Mouse (Mus musculus) embryonic facial prominence, embryonic 13.5 days (tissue): Measurements from ENCODE around the gene Fgfr2. TPM values are rescaled to one million over a fixed set of nuclear protein-coding genes. Genes with fewer than 3 reads are reported as not detected.
A peak's percentile ranks its signal among the peaks of the same experiment; 100 is the strongest.

Source experiments
- ATAC-seq: fragments of 200-750 bp; cut with Nextera tagmentation; 2 replicates; pipeline ENCODE4 v1.8.0; 2017; ENCODE audit warnings: low read depth; ENCODE audit not compliant: insufficient number of reproducible peaks, insufficient read depth, low FRiP score, low TSS enrichment
- H3K27ac ChIP-seq: fragments of 300-500 bp; sonication (generic); 2 replicates; pipeline ENCODE4 v1.5.1; 2015; ENCODE audit warnings: moderate library complexity, mild to moderate bottlenecking, inconsistent platforms
- H3K27me3 ChIP-seq: fragments of 300-500 bp; sonication (generic); 2 replicates; pipeline ENCODE4 v1.6.1; 2015; ENCODE audit warnings: mild to moderate bottlenecking, inconsistent platforms
- H3K36me3 ChIP-seq: fragments of 300-500 bp; sonication (generic); 2 replicates; pipeline ENCODE4 v1.6.1; 2015; ENCODE audit warnings: mild to moderate bottlenecking, inconsistent platforms
- H3K4me1 ChIP-seq: fragments of 300-500 bp; sonication (generic); 2 replicates; pipeline ENCODE4 v1.6.1; 2015; ENCODE audit warnings: inconsistent platforms
- H3K4me2 ChIP-seq: fragments of 300-500 bp; sonication (generic); 2 replicates; pipeline ENCODE4 v1.6.1; 2015; ENCODE audit warnings: moderate library complexity, mild to moderate bottlenecking, inconsistent platforms
- H3K4me3 ChIP-seq: fragments of 300-500 bp; sonication (generic); 2 replicates; pipeline ENCODE4 v1.5.1; 2015; ENCODE audit warnings: mild to moderate bottlenecking, inconsistent platforms
- H3K9ac ChIP-seq: fragments of 300-500 bp; sonication (generic); 2 replicates; pipeline ENCODE4 v1.6.1; 2015; ENCODE audit warnings: mild to moderate bottlenecking, inconsistent platforms
- H3K9me3 ChIP-seq: fragments of 300-500 bp; sonication (generic); 2 replicates; pipeline ENCODE4 v1.6.1; 2016; ENCODE audit warnings: inconsistent platforms
- WGBS: fragments of 180-500 bp; shearing (Covaris S2); methylation state at CpG from one replicate; pipeline ENCODE4 v1.1.7; 2015; ENCODE audit warnings: mixed read lengths; 5-methylcytosine and 5-hydroxymethylcytosine counted together
- polyA plus RNA-seq: library from polyadenylated mRNA; unstranded; fragments of >200 nt; fragmentation: Nextera tagmentation; extraction: Ambion mirVana; gene quantifications from 2 replicates; pipeline ENCODE4 v1.2.1, GENCODE M21; 2015

Fgfr2 gene
- polyA plus RNA-seq, 1 experiment from 2014 or later: 174 TPM

DNA sequence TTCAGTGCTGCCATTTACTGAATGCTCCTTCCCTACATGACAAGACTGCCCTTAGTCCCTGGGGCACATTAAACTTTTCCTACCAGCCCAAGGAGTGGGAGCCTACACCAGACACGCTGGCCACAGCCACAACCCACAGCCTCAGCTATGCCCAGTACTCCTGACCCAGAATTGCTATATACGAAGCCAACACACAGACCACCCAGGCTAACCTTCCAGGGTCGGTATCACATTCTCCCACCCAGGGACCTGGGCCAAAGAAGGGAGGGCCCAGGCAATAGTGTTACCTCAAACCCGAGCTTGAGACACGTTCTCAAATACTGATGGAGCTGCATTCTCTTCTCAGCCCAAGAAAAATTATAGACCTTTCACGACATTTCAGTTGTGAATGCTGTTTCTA lies 754.3 kb downstream of the Fgfr2 start:
- Histone ChIP-seq H3K9ac (no peak overlapping the region), H3K9me3 (no peaks in the 10 kb centered on the region), H3K4me1 (peaks cover 44% of the 10 kb centered on the region), H3K4me3 (no peak overlapping the region), H3K36me3 (no peaks in the 10 kb centered on the region), H3K4me2 (no peak overlapping the region), H3K27ac (no peak overlapping the region; the same call in 1 of the 2 replicates), H3K27me3 (no peaks in the 10 kb centered on the region)
- peak; percentile 43; the same call in 1 of the 2 replicates for ATAC-seq
- WGBS: 60% methylated on average over 6 of the region's 6 CpGs

- Histone ChIP-seq H3K4me3 (no peak overlapping the region), H3K27me3 (no peaks in the 10 kb centered on the region), H3K27ac (no peak overlapping the region), H3K9me3 (no peaks in the 10 kb centered on the region), H3K4me1 (peaks cover 29% of the 10 kb centered on the region), H3K4me2 (no peak overlapping the region), H3K36me3 (no peaks in the 10 kb centered on the region), H3K9ac (no peak overlapping the region)
- 63% methylated on average over 3 of the region's 3 CpGs for WGBS
- no peak for ATAC-seq
These were observed 755.8 kb downstream of the Fgfr2 start for GRCm38 (mm10) chr7:132367344-132367743.

DNA sequence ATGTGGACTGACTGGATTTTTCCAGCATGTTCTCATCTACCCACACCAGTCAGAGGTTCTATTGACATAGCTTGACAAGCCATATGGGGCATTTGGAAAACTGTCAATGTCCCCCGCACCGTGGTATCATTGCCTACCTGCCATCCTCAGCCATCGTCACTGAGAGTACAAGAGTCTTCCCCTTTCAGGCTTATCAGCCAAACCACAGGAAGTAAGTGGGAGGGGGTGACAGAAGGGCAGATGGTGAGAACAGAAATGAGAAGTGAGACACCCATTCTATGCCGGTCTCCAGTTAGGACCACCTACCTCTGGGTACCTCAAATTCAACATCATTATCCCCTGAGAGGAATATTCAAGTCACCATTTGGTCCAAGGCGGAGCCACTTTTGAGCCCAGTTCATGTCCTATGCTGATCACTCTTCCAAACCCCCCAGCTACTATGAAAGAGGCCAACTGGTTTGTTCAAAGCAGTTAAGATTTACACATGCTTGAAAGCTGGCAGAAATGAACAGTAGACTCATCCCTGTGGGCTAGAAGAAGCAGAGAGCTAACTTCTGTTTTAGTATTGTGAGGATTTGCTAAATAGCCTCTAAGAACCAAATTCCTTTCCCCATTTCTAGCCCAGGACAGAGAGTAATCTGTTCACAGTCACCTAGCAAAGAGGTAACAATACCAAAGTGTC lies 757.3 kb downstream of the Fgfr2 start:
- Histone ChIP-seq H3K4me1 (peaks cover 20% of the 10 kb centered on the region), H3K27me3 (no peaks in the 10 kb centered on the region), H3K9me3 (no peaks in the 10 kb centered on the region), H3K36me3 (no peaks in the 10 kb centered on the region), H3K9ac (no peak overlapping the region), H3K4me3 (no peak overlapping the region), H3K4me2 (no peak overlapping the region), H3K27ac (0 out of 2 replicates have a peak overlapping the region, but pooled peaks have one; percentile 12)
- WGBS: 89% methylated on average over 5 of the region's 5 CpGs
- ATAC-seq: no peak

DNA sequence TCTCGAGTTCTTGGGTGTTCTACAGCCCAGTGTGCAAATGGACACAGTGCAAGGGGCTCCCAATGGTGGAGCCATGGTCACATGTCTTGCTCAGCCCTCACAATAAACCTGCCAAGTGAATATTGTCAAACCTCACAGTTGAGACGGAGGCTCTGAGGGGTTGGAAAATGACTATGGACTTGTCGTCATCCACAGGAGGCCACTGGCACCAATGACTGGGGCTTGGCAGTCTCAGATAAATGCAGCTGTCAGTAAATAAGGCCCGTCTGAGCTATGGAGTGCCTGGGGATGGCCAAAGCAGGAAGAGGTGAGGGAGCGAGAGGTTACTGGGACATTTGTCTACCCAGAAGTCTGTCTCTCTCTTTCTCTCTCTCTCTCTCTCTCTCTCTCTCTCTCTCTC lies 758.0 kb downstream of the Fgfr2 start:
- Histone ChIP-seq H3K9me3 (no peaks in the 10 kb centered on the region), H3K4me3 (no peak overlapping the region), H3K36me3 (no peaks in the 10 kb centered on the region), H3K27me3 (no peaks in the 10 kb centered on the region), H3K9ac (no peak overlapping the region), H3K4me2 (no peak overlapping the region), H3K4me1 (peaks cover 20% of the 10 kb centered on the region), H3K27ac (no peak overlapping the region)
- WGBS: 92% methylated on average over 5 of the region's 5 CpGs
- no peak for ATAC-seq

DNA sequence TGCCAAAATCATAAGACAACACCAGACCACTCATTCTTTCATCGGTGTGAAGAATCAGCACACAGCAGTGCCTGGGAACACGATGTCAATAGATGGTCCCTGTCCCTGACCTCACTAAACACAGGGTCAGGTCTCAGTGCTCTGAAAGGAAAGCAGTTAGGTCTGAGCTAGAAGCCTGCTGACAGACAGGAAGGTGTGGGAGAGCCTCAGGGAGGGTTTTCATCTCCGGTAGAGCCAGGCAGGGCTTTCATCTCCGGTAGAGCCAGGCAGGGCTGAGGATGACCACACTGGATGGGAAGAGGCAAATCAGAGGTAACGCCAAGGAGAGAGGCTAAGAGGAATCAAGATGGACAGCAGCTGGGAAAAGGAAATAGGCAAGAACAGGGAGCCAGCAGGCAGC lies 758.6 kb downstream of the Fgfr2 start:
- H3K36me3 ChIP-seq: no peaks in the 10 kb centered on the region
- no peaks in the 10 kb centered on the region for H3K9me3 ChIP-seq
- no peak for ATAC-seq
- H3K27ac ChIP-seq: no peak overlapping the region
- H3K4me3 ChIP-seq: no peak overlapping the region
- no peak overlapping the region for H3K4me2 ChIP-seq
- H3K9ac ChIP-seq: no peak overlapping the region
- H3K4me1 ChIP-seq: peaks cover 15% of the 10 kb centered on the region
- H3K27me3 ChIP-seq: no peaks in the 10 kb centered on the region
- WGBS: 27% methylated on average over 5 of the region's 5 CpGs

DNA sequence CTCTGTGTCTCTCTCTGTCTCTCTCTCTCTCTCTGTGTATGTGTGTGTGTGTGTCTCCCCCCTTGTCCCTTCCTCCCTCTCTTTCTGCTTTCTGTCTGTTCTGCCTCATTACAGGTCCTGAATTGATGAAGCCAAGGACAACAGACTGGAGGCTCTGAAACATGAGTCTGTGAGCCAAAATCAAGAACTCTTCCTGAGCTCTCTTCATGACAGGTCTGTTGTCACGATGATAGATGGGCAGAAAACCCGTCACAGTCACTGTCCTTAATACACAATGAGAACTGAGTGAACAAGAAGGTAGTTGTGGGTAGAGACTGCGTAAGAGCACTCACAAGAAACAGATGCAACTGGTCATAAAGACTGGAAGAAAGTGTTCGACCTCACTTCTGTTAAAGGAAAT lies 762.8 kb downstream of the Fgfr2 start:
- Histone ChIP-seq H3K9me3 (no peaks in the 10 kb centered on the region), H3K4me2 (no peak overlapping the region), H3K9ac (no peak overlapping the region), H3K27ac (no peak overlapping the region), H3K27me3 (0 out of 2 replicates have a peak, but pooled peaks cover 3% of the 10 kb centered on the region), H3K4me1 (peaks cover 30% of the 10 kb centered on the region), H3K4me3 (no peak overlapping the region), H3K36me3 (no peaks in the 10 kb centered on the region)
- 83% methylated on average over 4 of the region's 4 CpGs for WGBS
- no peak for ATAC-seq

GRCm38 (mm10) chr7:132358709-132359108 lies 764.4 kb downstream of the Fgfr2 start:
- ATAC-seq: no peak
- Histone ChIP-seq H3K27me3 (0 out of 2 replicates have a peak, but pooled peaks cover 3% of the 10 kb centered on the region), H3K4me1 (peaks cover 30% of the 10 kb centered on the region), H3K4me3 (no peak overlapping the region), H3K36me3 (no peaks in the 10 kb centered on the region), H3K27ac (no peak overlapping the region), H3K9ac (no peak overlapping the region), H3K9me3 (no peaks in the 10 kb centered on the region), H3K4me2 (no peak overlapping the region)
- WGBS: 45% methylated on average over 4 of the region's 4 CpGs

- no peak overlapping the region for H3K27ac ChIP-seq
- 27% methylated on average over 3 of the region's 3 CpGs for WGBS
- H3K4me1 ChIP-seq: peaks cover 30% of the 10 kb centered on the region
- H3K4me3 ChIP-seq: no peak overlapping the region
- H3K9me3 ChIP-seq: no peaks in the 10 kb centered on the region
- 0 out of 2 replicates have a peak, but pooled peaks cover 3% of the 10 kb centered on the region for H3K27me3 ChIP-seq
- no peak overlapping the region for H3K9ac ChIP-seq
- H3K4me2 ChIP-seq: no peak overlapping the region
- no peak for ATAC-seq
- H3K36me3 ChIP-seq: no peaks in the 10 kb centered on the region
These were observed 764.9 kb downstream of the Fgfr2 start for GRCm38 (mm10) chr7:132358250-132358649.

DNA sequence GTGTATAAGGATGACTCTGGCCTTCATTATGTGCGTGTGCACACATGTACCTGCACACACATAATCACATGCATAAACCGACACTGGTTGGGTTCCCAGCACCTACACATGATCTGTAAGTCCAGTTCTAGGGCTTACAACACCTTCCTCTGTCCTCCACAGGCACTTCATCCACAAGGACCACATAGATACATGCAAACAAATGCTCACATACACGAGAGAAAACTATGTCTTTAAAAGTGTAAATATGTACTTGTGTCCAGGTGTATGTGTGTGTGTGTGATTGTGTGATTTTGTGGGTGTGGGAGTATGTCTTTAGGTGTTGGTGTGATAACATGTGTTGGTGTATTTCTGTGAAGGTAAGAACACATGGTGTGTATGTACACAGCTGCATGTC lies 765.3 kb downstream of the Fgfr2 start:
- no peaks in the 10 kb centered on the region for H3K36me3 ChIP-seq
- no peaks in the 10 kb centered on the region for H3K9me3 ChIP-seq
- WGBS: 93% methylated on average over 3 of the region's 3 CpGs
- H3K4me3 ChIP-seq: no peak overlapping the region
- no peak for ATAC-seq
- no peak overlapping the region for H3K27ac ChIP-seq
- H3K27me3 ChIP-seq: 0 out of 2 replicates have a peak, but pooled peaks cover 3% of the 10 kb centered on the region
- H3K9ac ChIP-seq: no peak overlapping the region
- H3K4me1 ChIP-seq: peaks cover 30% of the 10 kb centered on the region
- no peak overlapping the region for H3K4me2 ChIP-seq

- no peak overlapping the region for H3K4me3 ChIP-seq
- 0 out of 2 replicates have a peak, but pooled peaks cover 3% of the 10 kb centered on the region for H3K27me3 ChIP-seq
- H3K36me3 ChIP-seq: no peaks in the 10 kb centered on the region
- H3K27ac ChIP-seq: peak overlapping the region; percentile 66
- H3K9ac ChIP-seq: no peak overlapping the region
- H3K4me2 ChIP-seq: no peak overlapping the region
- H3K9me3 ChIP-seq: no peaks in the 10 kb centered on the region
- 42% methylated on average over 10 of the region's 10 CpGs for whole genome bisulfite sequencing
- ATAC-seq: no peak
- peaks cover 30% of the 10 kb centered on the region for H3K4me1 ChIP-seq
These were observed 766.0 kb downstream of the Fgfr2 start for GRCm38 (mm10) chr7:132356881-132357840.

DNA sequence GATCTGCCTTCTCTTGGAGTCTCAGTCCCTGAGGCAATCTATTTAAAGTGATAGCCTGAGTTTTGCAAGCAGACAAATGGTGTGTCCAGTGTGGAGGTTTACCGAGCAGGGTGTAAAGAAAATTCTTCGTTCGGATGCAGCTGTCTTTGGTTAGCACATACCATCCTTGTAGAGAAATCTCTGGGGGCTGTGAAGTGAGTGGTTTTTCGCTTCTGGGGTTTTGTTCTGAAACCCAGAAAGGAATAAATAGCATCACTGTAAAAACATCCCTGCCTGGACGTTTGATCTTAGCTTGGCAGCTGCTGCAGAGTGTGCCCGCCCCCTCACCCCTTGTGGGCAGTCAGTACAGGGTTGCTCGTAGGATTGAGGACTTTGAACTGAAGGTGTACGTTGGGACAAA lies 767.0 kb downstream of the Fgfr2 start:
- no peaks in the 10 kb centered on the region for H3K9me3 ChIP-seq
- H3K27ac ChIP-seq: peak overlapping the region; percentile 66
- 8% methylated on average over 8 of the region's 8 CpGs for WGBS
- H3K9ac ChIP-seq: no peak overlapping the region
- H3K36me3 ChIP-seq: no peaks in the 10 kb centered on the region
- 0 out of 2 replicates have a peak, but pooled peaks have one; percentile 32 for ATAC-seq
- H3K4me3 ChIP-seq: no peak overlapping the region
- H3K4me2 ChIP-seq: 0 out of 2 replicates have a peak overlapping the region, but pooled peaks have one; percentile 2
- peaks cover 30% of the 10 kb centered on the region for H3K4me1 ChIP-seq
- 0 out of 2 replicates have a peak, but pooled peaks cover 3% of the 10 kb centered on the region for H3K27me3 ChIP-seq
